In the genomic region with DNA sequence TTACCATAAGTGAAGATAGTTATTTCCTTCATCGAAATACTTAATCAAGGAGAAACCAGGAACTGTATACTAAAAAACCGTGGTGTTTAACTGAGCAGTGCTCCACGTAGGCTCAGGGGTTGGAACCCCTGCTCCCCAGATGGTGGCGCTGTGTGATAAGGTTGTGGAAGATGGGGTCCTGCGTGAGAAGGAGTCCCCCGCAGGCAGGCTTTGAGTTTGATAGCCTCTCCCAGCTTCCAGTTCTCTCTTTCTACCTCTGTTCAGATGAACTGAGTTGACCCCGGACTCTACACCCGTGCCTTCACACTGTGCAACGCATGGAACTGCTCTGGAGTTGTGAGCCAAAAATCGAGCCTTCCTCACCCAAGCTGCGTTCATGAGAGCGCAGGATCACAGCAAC, we compare ENCODE assay signal across 8 mouse cellular contexts.
A peak's percentile ranks its signal among the peaks of the same experiment; 100 is the strongest.
DNase-seq lines count a peak whose midpoint lies in the region; ATAC-seq and TF ChIP-seq lines count a peak whose summit lies in the region.

No protein-coding gene starts in this region.

- H3K4me2 ChIP-seq in embryonic facial prominence, embryonic 15.5 days (replicated peaks) = no peak overlapping the region
- H3K4me2 ChIP-seq in limb, embryonic 13.5 days (replicated peaks) = no peak overlapping the region
- no peak overlapping the region for H3K4me2 ChIP-seq in neural tube, embryonic 11.5 days (ENCODE audit: low read depth)

- H3K9me3 ChIP-seq in embryonic facial prominence, embryonic 15.5 days (replicated peaks) = no peaks in the 10 kb centered on the region
- H3K9me3 ChIP-seq in limb, embryonic 13.5 days = no peaks in the 10 kb centered on the region
- no peaks in the 10 kb centered on the region for H3K9me3 ChIP-seq in neural tube, embryonic 11.5 days (ENCODE audit: control insufficient read depth, low read length)

- 0 out of 2 replicates have a peak, but pooled peaks cover 1% of the 10 kb centered on the region for H3K36me3 ChIP-seq in embryonic facial prominence, embryonic 15.5 days
- H3K36me3 ChIP-seq in limb, embryonic 13.5 days = peaks cover 3% of the 10 kb centered on the region; the same call in 1 of the 2 replicates
- no peaks in the 10 kb centered on the region for H3K36me3 ChIP-seq in neural tube, embryonic 11.5 days (ENCODE audit: control insufficient read depth, insufficient read depth, low read length)

- H3K4me1 ChIP-seq in embryonic facial prominence, embryonic 15.5 days = peaks cover 34% of the 10 kb centered on the region
- H3K4me1 ChIP-seq in limb, embryonic 13.5 days = peaks cover 47% of the 10 kb centered on the region
- H3K4me1 ChIP-seq in neural tube, embryonic 11.5 days (ENCODE audit: control insufficient read depth, insufficient read depth, low read length) = peaks cover 4% of the 10 kb centered on the region; the same call in 1 of the 2 replicates

- peak; percentile 83 for TF ChIP-seq CTCF in layer of hippocampus, adult 2 months (conservative IDR thresholded peaks at IDR 0.05)

- no peak overlapping the region for H3K27ac ChIP-seq in layer of hippocampus, adult 2 months
- H3K27ac ChIP-seq in embryonic facial prominence, embryonic 15.5 days (replicated peaks) = 0 out of 2 replicates have a peak overlapping the region, but pooled peaks have one; percentile 25
- H3K27ac ChIP-seq in limb, embryonic 13.5 days = peak overlapping the region; percentile 6; the same call in 1 of the 2 replicates
- H3K27ac ChIP-seq in neural tube, embryonic 11.5 days (ENCODE audit: low read depth, low read length) = no peak overlapping the region

- peak in 1 of 2 experiments; percentile 46 for DNase-seq in layer of hippocampus, adult 2 months (ENCODE audit: low spot score in 2 of 2)
- no peak for DNase-seq in layer of hippocampus, adult 8-10 months (ENCODE audit: low spot score in 2 of 2)
- DNase-seq in adrenal gland, postnatal 10 days = peak; percentile 85
- DNase-seq in neural tube, embryonic 11.5 days (ENCODE audit: low spot score) = peak; percentile 53

- ATAC-seq in embryonic facial prominence, embryonic 15.5 days (ENCODE audit: insufficient number of reproducible peaks, low FRiP score, low TSS enrichment, low read depth) = 0 out of 2 replicates have a peak, but pooled peaks have one; percentile 46
- ATAC-seq in hematopoietic stem cell, adult 5-6 weeks (replicated peaks in 1 of 2; ENCODE audit: insufficient read depth in 1 of 2, low FRiP score in 2 of 2, low TSS enrichment in 1 of 2, low read depth in 1 of 2, poor library complexity in 2 of 2, severe bottlenecking in 2 of 2) = peak; percentile 80 to 86
- peak; percentile 60 for ATAC-seq in limb, embryonic 13.5 days (ENCODE audit: low FRiP score, low read depth)
- ATAC-seq in neural tube, embryonic 11.5 days (ENCODE audit: insufficient read depth, low FRiP score, low TSS enrichment) = no peak; the same call in 1 of the 2 replicates
- no peak for ATAC-seq in CD4-positive, CD25-positive, alpha-beta regulatory T cell, adult 4 months

- no peak overlapping the region for H3K4me3 ChIP-seq in layer of hippocampus, adult 2 months
- H3K4me3 ChIP-seq in embryonic facial prominence, embryonic 15.5 days (replicated peaks) = no peak overlapping the region
- no peak overlapping the region for H3K4me3 ChIP-seq in limb, embryonic 13.5 days
- no peak overlapping the region for H3K4me3 ChIP-seq in neural tube, embryonic 11.5 days (ENCODE audit: low read depth, low read length)

- no peaks in the 10 kb centered on the region for H3K27me3 ChIP-seq in embryonic facial prominence, embryonic 15.5 days
- no peaks in the 10 kb centered on the region for H3K27me3 ChIP-seq in limb, embryonic 13.5 days
- H3K27me3 ChIP-seq in neural tube, embryonic 11.5 days (ENCODE audit: control insufficient read depth, insufficient read depth, low read length) = no peaks in the 10 kb centered on the region

- 57% methylated on average over 12 of the region's 12 CpGs for WGBS in embryonic facial prominence, embryonic 15.5 days
- 54% methylated on average over 12 of the region's 12 CpGs for WGBS in limb, embryonic 13.5 days
- WGBS in neural tube, embryonic 11.5 days = 56% methylated on average over 12 of the region's 12 CpGs

- H3K9ac ChIP-seq in embryonic facial prominence, embryonic 15.5 days = no peak overlapping the region
- H3K9ac ChIP-seq in limb, embryonic 13.5 days = no peak overlapping the region
- no peak overlapping the region for H3K9ac ChIP-seq in neural tube, embryonic 11.5 days (ENCODE audit: low read length)

Comparison
In these comparisons a context has a peak if more than half of its experiments do, and no peak if none do; other contexts are left out.
1. DNase-seq: peak in adrenal gland, postnatal 10 days (single experiment) and neural tube, embryonic 11.5 days (single experiment); none in layer of hippocampus, adult 8-10 months (0 of 2).
2. H3K27ac ChIP-seq: peak in embryonic facial prominence, embryonic 15.5 days (single experiment) and limb, embryonic 13.5 days (single experiment); none in layer of hippocampus, adult 2 months (single experiment) and neural tube, embryonic 11.5 days (single experiment).
3. ATAC-seq: peak in embryonic facial prominence, embryonic 15.5 days (single experiment), hematopoietic stem cell, adult 5-6 weeks (2 of 2) and limb, embryonic 13.5 days (single experiment); none in neural tube, embryonic 11.5 days (single experiment) and CD4-positive, CD25-positive, alpha-beta regulatory T cell, adult 4 months (single experiment).